Mouse (Mus musculus): ENCODE results near the gene Ambra1. TPM values are rescaled to one million over a fixed set of nuclear protein-coding genes. Genes with fewer than 3 reads are reported as not detected.

The Ambra1 gene
- polyA plus RNA-seq, 1 experiment from 2014 or later = 23.5 TPM

DNA sequence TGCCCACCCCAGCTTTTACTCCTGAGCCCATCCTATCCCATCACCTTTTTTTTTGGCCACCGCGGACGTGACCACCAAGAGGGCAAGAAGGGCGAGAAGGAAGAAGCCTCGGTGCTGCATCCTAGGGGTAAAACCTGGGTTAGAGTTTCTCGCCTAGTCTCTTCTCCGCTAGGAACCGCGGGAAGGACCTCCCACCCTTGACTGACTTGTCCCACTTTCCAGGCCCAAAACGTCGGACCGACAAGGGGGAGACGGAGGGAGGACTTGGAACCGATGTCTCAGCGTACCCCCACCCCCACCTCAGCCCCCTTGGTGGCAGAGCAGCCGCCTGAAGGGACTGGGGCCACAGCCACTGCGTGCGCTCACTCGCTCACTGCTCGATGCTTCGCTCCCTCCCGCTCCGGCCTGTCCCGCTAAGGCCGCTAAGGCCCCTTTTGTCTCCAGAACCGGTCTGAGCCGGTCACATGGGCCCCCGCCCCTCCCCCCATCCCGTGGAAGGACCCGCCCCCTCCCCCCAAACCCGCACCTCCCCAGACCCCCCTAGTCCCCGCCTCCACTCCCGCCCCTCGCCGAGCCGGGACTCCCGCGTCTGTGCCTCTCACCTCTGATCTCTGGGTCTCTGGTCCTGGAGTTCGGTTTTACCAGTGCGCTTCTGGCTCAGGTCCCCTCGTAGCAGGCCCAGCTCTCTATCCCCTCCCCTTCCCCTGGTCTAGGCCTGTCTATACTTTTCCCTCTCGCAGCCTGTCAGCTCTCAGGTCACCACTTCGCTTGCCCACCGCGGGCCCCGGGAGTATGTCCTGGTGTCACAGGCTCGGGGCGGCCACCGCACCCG is 201.6 kb downstream of the Ambra1 start:
- peak overlapping the region; percentile 86 for H3K4me3 ChIP-seq
- H3K4me2 ChIP-seq = peak overlapping the region; percentile 90
- H3K36me3 ChIP-seq = peaks cover 43% of the 10 kb centered on the region
- WGBS = under 1% methylated on average over 49 of the region's 50 CpGs
- peaks cover 42% of the 10 kb centered on the region for H3K4me1 ChIP-seq
- peak overlapping the region; percentile 97 for H3K9ac ChIP-seq
- no peaks in the 10 kb centered on the region for H3K27me3 ChIP-seq
- H3K9me3 ChIP-seq = no peaks in the 10 kb centered on the region
- H3K27ac ChIP-seq = peak overlapping the region; percentile 97
- ATAC-seq (ENCODE audit: insufficient number of reproducible peaks, insufficient read depth, low FRiP score, low TSS enrichment, low read depth) = peak; percentile 50

DNA sequence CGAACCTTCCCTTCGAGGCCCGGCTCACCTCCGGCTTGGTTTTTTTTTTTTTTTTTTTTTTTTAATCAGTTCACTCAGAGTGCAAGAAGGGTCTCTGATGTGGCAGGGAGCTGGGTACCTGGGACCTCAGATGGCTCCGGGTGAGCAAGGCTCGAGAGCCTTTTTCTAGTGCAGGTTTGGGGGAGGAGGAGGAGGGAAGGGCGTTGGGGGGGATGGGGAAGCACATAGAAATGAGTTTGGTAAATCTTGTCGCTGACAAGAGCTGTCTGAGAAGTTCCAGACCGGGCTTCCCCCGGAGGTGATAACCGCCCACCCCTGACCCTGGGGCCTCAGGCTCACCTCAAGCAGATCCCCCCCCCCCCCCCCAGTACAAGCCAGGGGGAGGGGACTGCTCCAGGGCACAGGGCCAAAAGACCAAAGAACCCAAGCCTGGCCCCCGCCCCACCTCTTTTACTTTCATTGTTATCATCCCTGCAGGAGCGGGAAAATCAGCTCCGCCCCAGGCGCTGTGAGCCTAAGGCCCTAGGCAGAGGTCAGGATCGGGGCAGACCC is 202.3 kb downstream of the Ambra1 start, which contains the start of gene Mdk:
Mdk (minus strand) TSS at position 138 of the 552 bp plus-strand sequence.
- H3K27me3 ChIP-seq = no peaks in the 10 kb centered on the region
- H3K36me3 ChIP-seq = peaks cover 50% of the 10 kb centered on the region
- H3K9ac ChIP-seq = peak within 1 kb of the TSS; percentile 97
- ATAC-seq (ENCODE audit: insufficient number of reproducible peaks, insufficient read depth, low FRiP score, low TSS enrichment, low read depth) = no peak
- no peaks in the 10 kb centered on the region for H3K9me3 ChIP-seq
- H3K4me3 ChIP-seq = peak within 1 kb of the TSS; percentile 86
- peaks cover 42% of the 10 kb centered on the region for H3K4me1 ChIP-seq
- peak within 1 kb of the TSS; percentile 90 for H3K4me2 ChIP-seq
- peak within 1 kb of the TSS; percentile 97 for H3K27ac ChIP-seq
- 3% methylated on average over 16 of the region's 16 CpGs for WGBS

GRCm38 (mm10) chr2:91932737-91933350 is 202.9 kb downstream of the Ambra1 start:
- Histone ChIP-seq H3K4me3 (peak overlapping the region; percentile 86), H3K9me3 (no peaks in the 10 kb centered on the region), H3K27ac (peak overlapping the region; percentile 19), H3K4me1 (peaks cover 42% of the 10 kb centered on the region), H3K27me3 (no peaks in the 10 kb centered on the region), H3K9ac (peak overlapping the region; percentile 97), H3K36me3 (peaks cover 56% of the 10 kb centered on the region), H3K4me2 (peak overlapping the region; percentile 90)
- WGBS = 15% methylated on average over 6 of the region's 6 CpGs
- no peak for ATAC-seq (ENCODE audit: insufficient number of reproducible peaks, insufficient read depth, low FRiP score, low TSS enrichment, low read depth)

- Histone ChIP-seq H3K27me3 (no peaks in the 10 kb centered on the region), H3K4me1 (peaks cover 41% of the 10 kb centered on the region), H3K4me3 (no peak overlapping the region), H3K9me3 (no peaks in the 10 kb centered on the region), H3K27ac (peak overlapping the region; percentile 19), H3K4me2 (no peak overlapping the region), H3K36me3 (peaks cover 60% of the 10 kb centered on the region), H3K9ac (peak overlapping the region; percentile 33; the same call in 1 of the 2 replicates)
- no peak for ATAC-seq (ENCODE audit: insufficient number of reproducible peaks, insufficient read depth, low FRiP score, low TSS enrichment, low read depth)
- 20% methylated on average over 9 of the region's 9 CpGs for WGBS
These were observed 203.5 kb downstream of the Ambra1 start for GRCm38 (mm10) chr2:91933471-91933870.

DNA sequence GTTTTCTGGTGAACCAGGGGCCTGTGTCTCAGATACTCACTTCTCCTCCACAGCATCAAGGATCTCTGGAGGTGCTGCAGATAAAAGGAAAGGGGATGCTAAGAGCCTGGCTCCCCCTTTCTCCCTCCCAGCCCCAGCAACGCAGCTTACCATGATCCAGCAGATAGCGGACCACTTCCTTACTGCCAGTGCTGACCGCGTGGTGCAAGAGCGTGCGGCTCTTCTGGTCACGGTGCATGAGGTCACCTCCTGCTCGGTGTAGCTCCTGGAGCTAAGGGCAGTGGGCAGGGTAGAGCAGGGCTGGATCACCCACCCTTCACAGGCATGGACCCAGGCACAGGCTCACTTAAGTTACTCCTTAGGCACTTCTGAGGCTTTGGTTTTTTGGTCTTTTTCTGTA is 204.1 kb downstream of the Ambra1 start:
- Histone ChIP-seq H3K4me3 (no peak overlapping the region), H3K4me2 (no peak overlapping the region), H3K9me3 (no peaks in the 10 kb centered on the region), H3K27me3 (no peaks in the 10 kb centered on the region), H3K9ac (no peak overlapping the region), H3K4me1 (peaks cover 38% of the 10 kb centered on the region), H3K36me3 (peaks cover 62% of the 10 kb centered on the region), H3K27ac (no peak overlapping the region; the same call in 1 of the 2 replicates)
- no peak for ATAC-seq (ENCODE audit: insufficient number of reproducible peaks, insufficient read depth, low FRiP score, low TSS enrichment, low read depth)
- 51% methylated on average over 8 of the region's 8 CpGs for WGBS

DNA sequence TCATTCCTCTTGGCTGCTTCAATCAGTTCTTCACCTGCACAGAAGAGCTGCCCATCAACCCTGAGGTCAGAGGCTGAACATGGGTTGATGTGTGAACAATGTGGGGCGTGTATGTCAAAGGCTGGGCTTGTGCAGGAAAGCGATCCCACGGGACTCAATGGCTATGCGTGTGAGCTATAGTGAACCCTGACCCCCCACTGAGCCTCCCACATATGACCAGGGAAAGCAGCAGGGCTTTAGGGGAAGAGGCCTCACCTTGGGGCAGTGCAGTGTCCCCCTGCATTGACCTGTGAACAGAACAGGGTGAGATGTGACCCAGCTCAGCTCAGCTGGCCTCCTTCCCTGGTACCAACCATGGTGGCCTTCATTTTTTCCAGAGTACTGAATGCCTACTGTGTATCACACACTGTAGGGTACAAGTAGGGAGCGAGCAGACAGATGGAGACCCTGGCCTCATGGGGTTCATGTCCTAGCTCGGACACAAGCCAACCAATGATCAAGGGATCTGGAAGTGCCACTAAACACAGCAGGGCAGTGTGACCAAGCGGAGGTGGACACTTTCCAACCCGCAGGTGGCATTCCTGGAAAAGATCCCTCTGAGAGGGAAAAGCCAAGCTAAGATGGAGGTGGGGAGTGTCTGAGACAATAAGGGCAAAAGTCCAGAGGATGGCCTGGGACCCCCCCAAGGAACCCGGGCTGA is 205.0 kb downstream of the Ambra1 start:
- no peak for ATAC-seq (ENCODE audit: insufficient number of reproducible peaks, insufficient read depth, low FRiP score, low TSS enrichment, low read depth)

GRCm38 (mm10) chr2:91936154-91936553 is 206.2 kb downstream of the Ambra1 start:
- H3K4me1 ChIP-seq = peaks cover 25% of the 10 kb centered on the region
- H3K4me3 ChIP-seq = no peak overlapping the region
- no peaks in the 10 kb centered on the region for H3K9me3 ChIP-seq
- H3K36me3 ChIP-seq = peaks cover 75% of the 10 kb centered on the region
- no peak for ATAC-seq (ENCODE audit: insufficient number of reproducible peaks, insufficient read depth, low FRiP score, low TSS enrichment, low read depth)
- peak overlapping the region; percentile 32; the same call in 1 of the 2 replicates for H3K9ac ChIP-seq
- H3K27me3 ChIP-seq = no peaks in the 10 kb centered on the region
- 82% methylated on average over 7 of the region's 7 CpGs for WGBS
- H3K4me2 ChIP-seq = no peak overlapping the region
- H3K27ac ChIP-seq = no peak overlapping the region

More for the DNA sequence above, 205.0 kb downstream of the Ambra1 start:
- H3K36me3 ChIP-seq = peaks cover 66% of the 10 kb centered on the region
- H3K4me3 ChIP-seq = no peak overlapping the region
- no peak overlapping the region for H3K9ac ChIP-seq
- H3K9me3 ChIP-seq = no peaks in the 10 kb centered on the region
- peaks cover 30% of the 10 kb centered on the region for H3K4me1 ChIP-seq
- no peak overlapping the region for H3K4me2 ChIP-seq
- no peaks in the 10 kb centered on the region for H3K27me3 ChIP-seq
- no peak overlapping the region for H3K27ac ChIP-seq
- 88% methylated on average over 9 of the region's 9 CpGs for WGBS

DNA sequence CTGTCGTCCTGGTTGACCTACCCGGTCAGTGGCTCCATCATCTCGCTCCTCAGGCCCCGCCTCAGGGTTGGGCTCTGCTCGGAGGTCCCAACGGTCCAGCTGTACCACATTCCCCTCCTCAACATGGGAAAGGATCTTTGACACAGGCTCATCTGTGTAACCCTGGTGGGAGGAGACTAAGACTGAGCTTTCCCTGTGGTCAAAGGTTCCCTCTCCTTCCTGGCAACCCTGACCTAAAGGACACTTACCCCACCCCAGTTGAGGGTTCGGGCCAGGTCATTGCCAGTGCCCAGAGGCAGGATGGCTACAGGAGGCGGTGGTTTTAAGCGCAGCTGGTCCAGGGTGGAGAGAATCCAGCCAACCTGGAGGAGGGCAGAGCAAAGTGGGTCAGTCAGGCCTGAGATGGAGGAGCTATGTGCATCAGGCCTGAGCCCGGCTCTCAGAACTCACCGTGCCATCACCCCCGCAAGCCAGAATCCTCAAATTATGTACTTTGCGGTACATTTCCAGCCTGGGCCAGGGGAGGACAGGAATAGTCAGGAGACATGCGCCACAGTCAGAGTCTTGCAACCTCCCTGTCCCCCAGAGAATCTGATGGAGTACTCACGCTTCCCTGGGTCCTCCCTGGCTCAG is 209.5 kb downstream of the Ambra1 start:
- Histone ChIP-seq H3K4me1 (peaks cover 6% of the 10 kb centered on the region), H3K9ac (no peak overlapping the region), H3K36me3 (peaks cover 69% of the 10 kb centered on the region), H3K4me2 (no peak overlapping the region), H3K4me3 (no peak overlapping the region), H3K9me3 (no peaks in the 10 kb centered on the region), H3K27me3 (no peaks in the 10 kb centered on the region), H3K27ac (no peak overlapping the region)
- ATAC-seq (ENCODE audit: insufficient number of reproducible peaks, insufficient read depth, low FRiP score, low TSS enrichment, low read depth) = no peak
- WGBS = 81% methylated on average over 15 of the region's 15 CpGs

- Histone ChIP-seq H3K4me1 (peaks cover 21% of the 10 kb centered on the region), H3K4me2 (no peak overlapping the region), H3K27ac (no peak overlapping the region), H3K27me3 (no peaks in the 10 kb centered on the region), H3K36me3 (peaks cover 39% of the 10 kb centered on the region), H3K4me3 (no peak overlapping the region), H3K9me3 (no peaks in the 10 kb centered on the region), H3K9ac (no peak overlapping the region)
- ATAC-seq (ENCODE audit: insufficient number of reproducible peaks, insufficient read depth, low FRiP score, low TSS enrichment, low read depth) = no peak
- 76% methylated on average over 6 of the region's 6 CpGs for WGBS
These were observed 212.4 kb downstream of the Ambra1 start for GRCm38 (mm10) chr2:91942356-91942755.

GRCm38 (mm10) chr2:91944170-91944950 is 214.4 kb downstream of the Ambra1 start:
- peak overlapping the region; percentile 47; the same call in 1 of the 2 replicates for H3K9ac ChIP-seq
- H3K36me3 ChIP-seq = peaks cover 19% of the 10 kb centered on the region
- WGBS = 47% methylated on average over 13 of the region's 13 CpGs
- H3K9me3 ChIP-seq = no peaks in the 10 kb centered on the region
- H3K4me1 ChIP-seq = peaks cover 39% of the 10 kb centered on the region
- peak; percentile 29; the same call in 1 of the 2 replicates for ATAC-seq (ENCODE audit: insufficient number of reproducible peaks, insufficient read depth, low FRiP score, low TSS enrichment, low read depth)
- H3K4me3 ChIP-seq = no peak overlapping the region
- no peak overlapping the region for H3K4me2 ChIP-seq
- H3K27me3 ChIP-seq = no peaks in the 10 kb centered on the region
- peak overlapping the region; percentile 22; the same call in 1 of the 2 replicates for H3K27ac ChIP-seq

All from embryonic facial prominence, embryonic 13.5 days (tissue).